Mouse (Mus musculus) spleen, adult 2 months (tissue): ENCODE results near the gene Slc9a4.

Experiments
- CTCF ChIP-seq: fragments of 200-500 bp; IDR thresholded peaks from 2 replicates; pipeline ENCODE4 v1.5.1; 2011; ENCODE audit warnings: mild to moderate bottlenecking, inconsistent platforms; ENCODE audit not compliant: insufficient read depth, insufficient read length, insufficient replicate concordance; ENCODE audit errors: extremely low read depth
- POLR2A ChIP-seq: fragments of 200-500 bp; IDR thresholded peaks from 2 replicates; pipeline ENCODE4 v1.6.1; 2011; ENCODE audit warnings: low read depth, low read length, inconsistent platforms

DNA sequence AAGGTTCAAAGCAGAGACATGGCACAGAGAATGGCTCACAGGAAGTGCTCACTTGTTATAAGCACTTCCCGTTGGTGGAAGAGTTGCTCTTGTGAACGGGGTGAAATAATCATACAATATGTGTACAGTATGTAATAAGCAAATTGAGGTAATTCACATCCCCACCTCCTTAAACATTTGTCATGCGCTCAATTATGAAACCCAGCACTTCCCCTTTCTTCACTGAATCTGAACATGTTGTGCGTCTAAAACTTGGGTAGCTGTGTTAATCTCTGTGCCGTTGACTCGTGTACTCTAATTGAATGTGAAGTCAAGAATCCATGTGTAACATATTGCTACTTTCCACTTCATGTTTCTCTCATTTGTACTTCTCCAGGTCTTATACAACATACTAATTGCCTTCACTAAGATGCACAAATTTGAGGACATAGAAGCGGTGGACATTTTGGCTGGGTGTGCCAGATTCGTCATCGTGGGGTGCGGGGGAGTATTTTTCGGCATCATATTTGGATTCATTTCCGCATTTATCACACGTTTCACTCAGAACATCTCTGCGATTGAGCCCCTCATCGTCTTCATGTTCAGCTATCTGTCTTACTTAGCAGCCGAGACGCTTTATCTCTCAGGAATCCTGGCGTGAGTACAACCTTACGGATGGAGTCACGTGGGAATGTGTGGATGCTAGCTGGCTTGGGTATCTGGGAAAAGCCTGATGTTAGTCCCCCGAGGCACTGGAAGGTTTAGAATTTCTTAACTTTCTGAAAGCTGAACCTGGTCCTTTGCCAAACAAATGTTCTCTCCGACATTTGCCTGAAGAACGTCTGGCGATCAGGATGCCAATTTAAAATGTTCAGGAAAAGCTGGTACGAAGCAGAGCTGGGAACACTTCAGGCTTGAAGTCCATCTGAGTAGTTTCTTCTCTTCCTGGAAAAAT, 20.8 kb downstream of the Slc9a4 start:
- TF ChIP-seq POLR2A: no peak
- no peak for TF ChIP-seq CTCF
